Mouse (Mus musculus) spleen, postnatal 14 days (tissue): ENCODE measurements around the gene Sarm1.
A peak's percentile ranks its signal among the peaks of the same experiment; 100 is the strongest.
"Not testable (repeated sequence)": the region's sequence is repeated elsewhere in the genome, so short reads cannot be mapped to it uniquely, and the experiment has no call there.

Experiments
- DNase-seq, 2 experiments: peaks; one replicate each; pipeline ENCODE4 v3.0.0; 2021 to 2022; ENCODE audit warnings: low spot score in 2 of 2

The Sarm1 gene

GRCm38 (mm10) chr11:78497544-78498522 is at the start of gene Sarm1:
TSS of gene Sarm1 (minus strand) at chr11:78497754.
- peak; percentile 88 to 92 for DNase-seq

DNA sequence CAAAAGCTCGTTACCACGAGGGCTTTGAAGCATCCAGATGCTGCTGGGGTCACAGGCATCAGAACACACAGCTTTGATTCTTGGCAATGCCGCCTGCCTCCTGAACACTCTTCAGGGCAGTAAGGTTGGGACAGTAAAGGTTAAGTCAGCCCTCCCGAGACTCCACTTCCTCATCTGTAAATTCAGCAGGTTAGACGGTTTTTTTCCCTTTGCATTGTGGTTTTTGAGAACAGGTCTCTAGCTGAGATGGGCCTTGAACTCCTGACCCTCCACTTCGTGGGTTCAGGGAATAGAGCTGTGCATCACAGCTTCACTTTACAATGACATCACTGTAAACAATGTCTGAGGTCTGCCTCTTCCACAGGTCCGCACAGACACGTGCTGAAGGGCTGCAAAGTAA is 47.6 kb upstream of the Sarm1 start:
- DNase-seq: no peak

DNA sequence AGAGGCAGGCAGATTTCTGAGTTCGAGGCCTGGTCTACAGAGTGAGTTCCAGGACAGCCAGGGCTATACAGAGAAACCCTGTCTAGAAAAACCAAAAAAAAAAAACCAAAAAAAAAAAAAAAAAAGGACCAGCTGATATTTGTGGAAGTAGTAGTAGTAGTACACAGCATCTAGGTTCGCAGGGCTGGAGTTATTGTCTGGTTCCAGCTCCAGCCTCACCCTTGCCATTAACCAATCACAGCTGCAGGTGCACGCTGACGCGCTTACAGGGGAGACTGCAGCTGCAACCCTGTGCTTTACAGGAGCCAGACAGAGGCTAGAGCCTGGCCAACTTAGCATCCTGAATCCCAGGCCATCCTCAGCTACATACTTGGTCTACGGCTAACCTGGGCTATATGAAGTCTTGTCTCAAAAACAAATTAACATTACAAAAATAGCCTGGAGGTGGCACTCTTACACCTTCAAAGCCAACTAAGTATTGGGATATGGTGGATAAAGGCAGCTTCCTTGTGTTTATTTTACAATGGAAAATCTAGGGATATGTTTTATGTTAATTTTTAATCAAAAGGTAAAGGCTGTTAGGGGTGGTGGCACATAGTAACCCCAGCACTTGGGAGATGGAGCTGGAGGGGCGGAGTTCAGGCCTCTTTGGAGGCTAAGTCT is 47.0 kb upstream of the Sarm1 start:
- DNase-seq: no peak

GRCm38 (mm10) chr11:78540358-78540757 is 42.8 kb upstream of the Sarm1 start:
- no peak for DNase-seq

GRCm38 (mm10) chr11:78536690-78537084 is 39.1 kb upstream of the Sarm1 start:
- DNase-seq: no peak

DNA sequence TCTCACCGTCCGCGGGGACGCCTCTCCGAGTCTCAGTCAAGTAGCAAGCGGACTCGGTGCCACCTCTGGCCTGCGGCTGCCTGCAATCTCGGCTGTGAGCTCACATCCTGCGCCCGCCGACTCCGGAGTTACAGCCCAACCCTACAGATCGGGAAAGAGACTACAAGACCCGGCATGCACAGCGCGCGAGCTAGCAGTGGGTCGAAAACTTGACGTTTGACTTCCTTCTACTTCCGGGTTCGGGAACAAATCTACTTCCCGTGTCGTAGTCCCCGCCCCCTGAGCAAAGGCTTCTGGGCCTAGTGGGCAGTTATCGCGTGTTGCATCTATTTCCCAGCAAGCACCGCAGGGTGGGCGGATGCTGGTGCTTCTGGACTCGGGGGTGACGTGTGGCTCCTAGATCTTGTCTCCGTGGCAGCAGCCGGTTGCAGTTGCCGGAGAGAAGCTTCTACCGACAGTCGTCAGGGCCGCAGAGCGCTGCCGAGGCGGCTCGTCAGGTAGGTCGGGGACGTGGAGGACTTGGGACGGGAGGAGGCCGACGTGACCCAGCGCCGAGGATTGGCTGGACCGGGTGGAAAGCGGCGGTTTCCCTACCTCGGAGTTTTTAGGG is 38.6 kb upstream of the Sarm1 start, which contains the start of the genes Tnfaip1 and Ift20:
Tnfaip1 (minus strand) TSS at position 253 of the 610 bp plus-strand sequence.
Ift20 (plus strand) TSS at position 282 of the 610 bp plus-strand sequence.
- DNase-seq: peak; percentile 90 to 94

DNA sequence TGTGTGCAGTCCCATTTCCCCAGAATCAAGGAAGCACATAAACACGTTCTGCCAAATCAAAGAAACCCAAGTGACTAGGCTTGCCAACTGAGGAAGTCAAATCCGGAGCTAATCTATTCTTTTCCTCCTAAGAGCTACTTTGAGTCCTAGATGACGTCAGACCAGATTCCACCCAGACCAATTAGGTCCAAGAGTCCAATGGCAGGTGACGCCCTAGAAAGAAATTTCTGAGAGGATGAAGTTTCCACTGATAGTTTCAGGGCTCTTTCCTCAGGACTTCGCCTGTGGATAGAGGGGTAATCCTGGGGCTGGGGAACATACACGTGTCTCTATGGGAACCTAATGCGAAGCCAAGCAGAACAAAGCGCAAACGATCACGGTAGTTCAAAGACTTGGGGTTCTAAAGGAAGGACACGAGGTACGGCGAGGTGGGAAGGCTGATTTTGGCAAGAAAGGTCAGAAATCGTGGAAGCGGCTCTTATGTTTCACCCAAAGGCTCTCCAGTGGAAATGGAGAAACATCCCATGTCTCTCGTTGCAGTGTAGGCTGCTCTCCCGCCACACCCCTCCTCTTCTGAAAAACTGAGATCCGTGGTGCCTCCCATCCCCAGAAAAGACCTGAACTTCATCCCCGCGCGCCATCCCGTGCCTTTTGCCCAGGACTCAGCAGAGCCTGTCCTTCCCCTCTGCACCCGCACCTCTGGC is 38.0 kb upstream of the Sarm1 start:
- DNase-seq: no peak

GRCm38 (mm10) chr11:78534516-78534915 is 37.0 kb upstream of the Sarm1 start:
- DNase-seq: no peak

- not testable (repeated sequence) for DNase-seq
Observed at GRCm38 (mm10) chr11:78531515-78531914, 34.0 kb upstream of the Sarm1 start.

GRCm38 (mm10) chr11:78531046-78531445 is 33.5 kb upstream of the Sarm1 start:
- DNase-seq: no peak

- DNase-seq: no peak
Observed at GRCm38 (mm10) chr11:78530001-78530400, 32.4 kb upstream of the Sarm1 start.

GRCm38 (mm10) chr11:78528714-78529113 is 31.2 kb upstream of the Sarm1 start:
- DNase-seq: no peak

DNA sequence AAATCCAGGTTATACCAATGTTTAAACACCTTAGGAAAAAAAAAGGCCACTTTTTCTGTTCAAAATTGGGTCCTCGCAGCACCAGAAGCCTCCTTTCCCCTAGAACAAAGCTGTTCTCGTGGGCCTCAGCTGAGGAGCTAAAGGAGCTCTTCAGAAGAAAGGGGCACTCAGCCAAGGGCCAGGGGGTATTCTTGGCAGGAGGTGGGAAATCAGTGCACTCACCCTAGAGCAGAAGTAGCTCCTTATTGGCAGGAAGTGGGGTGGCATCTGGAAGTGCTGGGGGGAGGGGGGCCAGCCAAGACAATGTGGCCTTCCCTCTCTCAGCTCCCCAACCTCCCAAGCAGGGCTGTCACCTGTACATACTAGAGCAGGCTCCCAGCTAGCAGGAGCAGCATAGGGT is 27.3 kb upstream of the Sarm1 start:
- DNase-seq: no peak

DNA sequence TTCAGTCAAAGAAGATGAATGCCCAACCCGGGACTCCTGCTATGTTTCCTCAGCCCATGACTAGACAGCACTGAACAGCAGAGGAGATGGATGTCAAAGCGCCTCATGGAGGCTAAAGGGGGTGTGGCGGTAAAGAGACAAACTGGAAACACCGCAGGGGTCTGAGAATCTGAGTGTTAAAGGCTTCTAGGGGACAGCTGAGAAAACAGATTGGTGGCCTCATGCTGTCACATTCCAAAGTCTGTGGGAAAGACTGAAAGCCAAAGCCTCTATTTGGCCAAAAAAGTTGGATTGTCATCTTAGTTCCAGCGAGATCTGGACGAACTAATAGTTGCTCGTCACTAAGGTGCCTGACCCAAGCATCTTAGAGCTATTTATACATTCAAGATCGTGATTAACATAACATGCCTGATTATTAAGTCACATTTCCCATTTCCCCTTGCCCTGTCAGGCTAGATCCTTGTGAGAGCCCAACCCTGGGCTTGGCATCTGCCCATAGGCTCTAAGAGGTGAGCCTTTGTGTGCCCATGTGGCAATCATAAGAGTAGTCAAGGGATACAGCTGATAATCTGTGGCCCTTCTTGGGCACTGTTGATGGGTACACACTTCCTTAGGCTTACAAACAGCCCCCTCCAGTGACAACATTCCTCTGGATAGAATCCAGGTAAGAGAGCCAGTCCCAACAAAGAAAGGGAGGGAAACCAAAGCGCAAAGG is 25.8 kb upstream of the Sarm1 start:
- no peak for DNase-seq

- DNase-seq: no peak
Observed at GRCm38 (mm10) chr11:78522481-78522997, 25.0 kb upstream of the Sarm1 start.

- no peak for DNase-seq
Observed at GRCm38 (mm10) chr11:78521880-78522279, 24.3 kb upstream of the Sarm1 start.

DNA sequence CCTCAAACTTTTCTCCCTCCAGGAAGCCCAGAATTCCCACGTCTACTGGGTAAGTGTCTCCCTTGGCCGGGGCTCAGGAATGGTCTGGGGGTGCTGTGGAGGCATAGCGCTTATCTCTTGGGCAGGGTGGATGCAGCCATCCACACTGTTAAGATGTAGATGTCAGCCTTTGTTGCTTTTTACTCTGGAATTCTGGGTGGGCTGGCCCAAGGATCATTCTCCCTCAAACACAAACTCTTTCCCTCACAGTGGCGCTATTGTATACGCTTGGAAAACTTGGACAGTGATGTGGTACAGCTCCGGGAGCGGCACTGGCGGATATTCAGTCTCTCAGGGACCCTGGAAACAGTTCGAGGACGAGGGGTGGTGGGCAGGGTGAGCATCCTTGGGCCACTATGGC is 21.4 kb upstream of the Sarm1 start:
- DNase-seq: no peak

DNA sequence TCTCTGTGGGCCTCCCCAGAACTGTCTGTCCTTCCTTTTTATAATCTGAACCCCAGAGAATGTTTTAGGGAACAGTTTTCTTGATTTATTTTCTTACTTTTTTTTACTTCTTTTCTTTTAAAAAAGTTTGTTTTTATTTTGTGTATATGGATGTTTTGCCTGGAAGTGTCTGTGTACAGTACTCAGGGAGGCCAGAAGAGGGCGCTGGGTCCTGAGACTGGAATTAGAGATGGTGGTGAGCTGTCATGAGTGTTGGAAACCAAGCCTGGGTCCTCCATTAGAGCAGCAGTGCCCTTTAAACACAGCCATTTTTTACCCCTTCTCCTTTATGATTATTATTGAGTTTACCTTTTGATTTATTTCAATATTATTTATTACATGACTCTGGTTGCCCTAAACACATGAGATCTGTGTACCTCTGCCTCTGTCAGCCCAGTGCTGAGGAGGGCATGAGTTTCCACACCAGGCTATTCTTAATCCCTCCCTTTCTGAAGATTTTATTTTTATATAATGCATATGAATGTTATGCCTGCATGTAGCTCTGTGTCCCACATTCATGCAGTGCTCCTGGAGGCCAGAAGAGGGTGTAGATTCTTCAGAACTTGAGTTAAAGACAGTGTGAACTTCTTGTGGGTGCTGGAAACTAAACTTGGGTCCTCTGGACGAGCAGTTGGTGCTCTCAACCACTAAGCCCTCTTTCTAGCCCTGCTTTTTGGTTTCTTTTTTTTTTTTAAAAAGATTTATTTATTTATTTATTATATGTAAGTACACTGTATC is 18.2 kb upstream of the Sarm1 start:
- DNase-seq: no peak

GRCm38 (mm10) chr11:78513106-78513790 is 15.7 kb upstream of the Sarm1 start:
- DNase-seq: no peak
